In genomic region chr11:115631505-115631890, GRCm38 (mm10) we compare ENCODE assay signal across 9 mouse cellular contexts. TPM values are rescaled to one million over a fixed set of nuclear protein-coding genes. Genes with fewer than 3 reads are reported as not detected.
DNase-seq lines count a peak whose midpoint lies in the region; ATAC-seq and TF ChIP-seq lines count a peak whose summit lies in the region.
"Had no signal": no experiment of that assay in that cellular context is flagged by ENCODE, and none has a peak within 500 bp of the region (broad histone marks: within the 10 kb centered on the region; RNA-seq: fewer than 3 reads in every experiment).

No protein-coding gene starts in this region.

- H3K9ac ChIP-seq in forebrain, postnatal 0 days = no peak overlapping the region
- H3K9ac ChIP-seq in forebrain, embryonic 15.5 days (replicated peaks) = no peak overlapping the region
- H3K9ac ChIP-seq in intestine, embryonic 15.5 days = no peak overlapping the region
- H3K9ac ChIP-seq: limb, embryonic 13.5 days had no signal

- no peak for DNase-seq in forebrain, postnatal 0 days
- DNase-seq in 3T3-L1 (ENCODE audit: low read depth, low spot score) = peak; percentile 77
- peak; percentile 70 for DNase-seq in lung, postnatal 10 days

- H3K4me2 ChIP-seq in forebrain, postnatal 0 days (ENCODE audit: low read depth) = no peak overlapping the region
- H3K4me2 ChIP-seq in forebrain, embryonic 15.5 days (replicated peaks) = no peak overlapping the region
- H3K4me2 ChIP-seq in intestine, embryonic 15.5 days (replicated peaks) = peak overlapping the region; percentile 30; the same call in 1 of the 2 replicates
- H3K4me2 ChIP-seq: limb, embryonic 13.5 days had no signal

- peak; percentile 65 for TF ChIP-seq CTCF in forebrain, postnatal 0 days (IDR thresholded peaks at IDR 0.05; ENCODE audit: low read depth)
- TF ChIP-seq CTCF in bone marrow macrophage, adult 2 months (IDR thresholded peaks at IDR 0.05; ENCODE audit: low read depth, low read length) = peak; percentile 58

- no peaks in the 10 kb centered on the region for H3K27me3 ChIP-seq in forebrain, postnatal 0 days (ENCODE audit: insufficient read depth, low read length)
- no peaks in the 10 kb centered on the region for H3K27me3 ChIP-seq in forebrain, embryonic 15.5 days
- no peaks in the 10 kb centered on the region for H3K27me3 ChIP-seq in intestine, embryonic 15.5 days (replicated peaks)
- H3K27me3 ChIP-seq: limb, embryonic 13.5 days had no signal

- ATAC-seq in forebrain, postnatal 0 days = no peak
- ATAC-seq in forebrain, embryonic 15.5 days (replicated peaks) = no peak
- ATAC-seq in intestine, embryonic 15.5 days = no peak
- no peak for ATAC-seq in frontal cortex, adult (ENCODE audit: low TSS enrichment)
- no peak for ATAC-seq in megakaryocyte-erythroid progenitor cell, adult 5-6 weeks (replicated peaks; ENCODE audit: low FRiP score, low TSS enrichment, poor library complexity, severe bottlenecking)

- no peaks in the 10 kb centered on the region for H3K9me3 ChIP-seq in forebrain, postnatal 0 days (ENCODE audit: low read length)
- no peaks in the 10 kb centered on the region for H3K9me3 ChIP-seq in forebrain, embryonic 15.5 days
- H3K9me3 ChIP-seq in intestine, embryonic 15.5 days = no peaks in the 10 kb centered on the region
- H3K9me3 ChIP-seq: limb, embryonic 13.5 days had no signal

- H3K4me1 ChIP-seq in forebrain, postnatal 0 days (ENCODE audit: insufficient read depth) = peaks cover 5% of the 10 kb centered on the region; the same call in 1 of the 2 replicates
- peaks cover 17% of the 10 kb centered on the region for H3K4me1 ChIP-seq in forebrain, embryonic 15.5 days
- H3K4me1 ChIP-seq in bone marrow macrophage, adult 2 months (ENCODE audit: control insufficient read depth, insufficient read depth, low read length) = peaks cover 46% of the 10 kb centered on the region
- H3K4me1 ChIP-seq in intestine, embryonic 15.5 days (replicated peaks) = peaks cover 6% of the 10 kb centered on the region; the same call in 1 of the 2 replicates

- no peak for TF ChIP-seq POLR2A in bone marrow macrophage, adult 2 months (IDR thresholded peaks at IDR 0.05; ENCODE audit: borderline replicate concordance, low read depth, low read length)

- no peaks in the 10 kb centered on the region for H3K36me3 ChIP-seq in forebrain, postnatal 0 days (ENCODE audit: insufficient read depth)
- H3K36me3 ChIP-seq in forebrain, embryonic 15.5 days = no peaks in the 10 kb centered on the region
- no peaks in the 10 kb centered on the region for H3K36me3 ChIP-seq in intestine, embryonic 15.5 days
- H3K36me3 ChIP-seq: limb, embryonic 13.5 days had no signal

- H3K27ac ChIP-seq in forebrain, postnatal 0 days (ENCODE audit: low read depth, low read length) = no peak overlapping the region
- no peak overlapping the region for H3K27ac ChIP-seq in forebrain, embryonic 15.5 days (replicated peaks)
- peak overlapping the region; percentile 92 for H3K27ac ChIP-seq in bone marrow macrophage, adult 2 months (ENCODE audit: insufficient read depth, low read depth, low read length)
- no peak overlapping the region for H3K27ac ChIP-seq in intestine, embryonic 15.5 days
- H3K27ac ChIP-seq: limb, embryonic 13.5 days had no signal

- no peak overlapping the region for H3K4me3 ChIP-seq in forebrain, postnatal 0 days (ENCODE audit: low read depth, low read length)
- H3K4me3 ChIP-seq in forebrain, embryonic 15.5 days = no peak overlapping the region
- H3K4me3 ChIP-seq in bone marrow macrophage, adult 2 months (ENCODE audit: insufficient read depth, low read length) = peak overlapping the region; percentile 49
- no peak overlapping the region for H3K4me3 ChIP-seq in intestine, embryonic 15.5 days (replicated peaks)
- H3K4me3 ChIP-seq: limb, embryonic 13.5 days had no signal

- 21% methylated on average over 3 of the region's 3 CpGs for WGBS in forebrain, postnatal 0 days
- WGBS in forebrain, embryonic 15.5 days = 13% methylated on average over 3 of the region's 3 CpGs
- 15% methylated on average over 3 of the region's 3 CpGs for WGBS in intestine, embryonic 15.5 days

RNA-seq across cellular contexts. Expression of gene Slc25a19, which starts 3.4 kb away (rescaled TPM):
- total RNA-seq in forebrain, postnatal 0 days (2014; rRNA removed) = 34.3 and 38.7 TPM in 2 replicates
- polyA plus RNA-seq in forebrain, postnatal 0 days (2015; fragmentation: Nextera tagmentation; extraction: Ambion mirVana) = 51.1 and 51.7 TPM in 2 replicates
- polyA plus RNA-seq in forebrain, embryonic 15.5 days (2015; fragmentation: Nextera tagmentation; extraction: Ambion mirVana) = 55.3 and 56.1 TPM in 2 replicates
- 27.0 and 37.0 TPM in 2 replicates for polyA plus RNA-seq in bone marrow macrophage, adult 2 months (2012; ENCODE audit: insufficient read depth, insufficient read length, missing spikeins)
- polyA plus RNA-seq in intestine, embryonic 15.5 days (2015; fragmentation: Nextera tagmentation; extraction: Ambion mirVana) = 24.7 and 25.4 TPM in 2 replicates
- 20.5 and 32.1 TPM in 2 replicates for total RNA-seq in megakaryocyte-erythroid progenitor cell, adult 5-6 weeks (2014; fragmentation: Nextera tagmentation)
- 14.2 and 19.6 TPM in 2 replicates for total RNA-seq in megakaryocyte-erythroid progenitor cell, adult 5-6 weeks (2017)

RNA-seq across cellular contexts. Expression of gene Mif4gd, which starts 18.7 kb away (rescaled TPM):
- 12.2 and 16.9 TPM in 2 replicates for total RNA-seq in forebrain, postnatal 0 days (2014; rRNA removed)
- polyA plus RNA-seq in forebrain, postnatal 0 days (2015; fragmentation: Nextera tagmentation; extraction: Ambion mirVana) = 14.4 and 19.4 TPM in 2 replicates
- 9.1 and 11.4 TPM in 2 replicates for polyA plus RNA-seq in forebrain, embryonic 15.5 days (2015; fragmentation: Nextera tagmentation; extraction: Ambion mirVana)
- polyA plus RNA-seq in bone marrow macrophage, adult 2 months (2012; ENCODE audit: insufficient read depth, insufficient read length, missing spikeins) = 90.6 and 96.3 TPM in 2 replicates
- polyA plus RNA-seq in intestine, embryonic 15.5 days (2015; fragmentation: Nextera tagmentation; extraction: Ambion mirVana) = 30.0 and 34.6 TPM in 2 replicates
- 54.6 and 55.4 TPM in 2 replicates for total RNA-seq in megakaryocyte-erythroid progenitor cell, adult 5-6 weeks (2014; fragmentation: Nextera tagmentation)
- total RNA-seq in megakaryocyte-erythroid progenitor cell, adult 5-6 weeks (2017) = 29.3 and 45.4 TPM in 2 replicates

RNA-seq across cellular contexts. Expression of gene Gga3, which starts 27.6 kb away (rescaled TPM):
- total RNA-seq in forebrain, postnatal 0 days (2014; rRNA removed) = 34.0 and 34.5 TPM in 2 replicates
- polyA plus RNA-seq in forebrain, postnatal 0 days (2015; fragmentation: Nextera tagmentation; extraction: Ambion mirVana) = 15.2 and 18.5 TPM in 2 replicates
- 28.1 and 28.2 TPM in 2 replicates for polyA plus RNA-seq in forebrain, embryonic 15.5 days (2015; fragmentation: Nextera tagmentation; extraction: Ambion mirVana)
- polyA plus RNA-seq in bone marrow macrophage, adult 2 months (2012; ENCODE audit: insufficient read depth, insufficient read length, missing spikeins) = 60.1 and 81.9 TPM in 2 replicates
- polyA plus RNA-seq in intestine, embryonic 15.5 days (2015; fragmentation: Nextera tagmentation; extraction: Ambion mirVana) = 18.3 and 18.6 TPM in 2 replicates
- 53.5 and 69.9 TPM in 2 replicates for total RNA-seq in megakaryocyte-erythroid progenitor cell, adult 5-6 weeks (2014; fragmentation: Nextera tagmentation)
- total RNA-seq in megakaryocyte-erythroid progenitor cell, adult 5-6 weeks (2017) = 21.6 and 67.6 TPM in 2 replicates

RNA-seq across cellular contexts. Expression of gene Mrps7, which starts 27.8 kb away (rescaled TPM):
- total RNA-seq in forebrain, postnatal 0 days (2014; rRNA removed) = 34.6 and 46.3 TPM in 2 replicates
- polyA plus RNA-seq in forebrain, postnatal 0 days (2015; fragmentation: Nextera tagmentation; extraction: Ambion mirVana) = 74.1 and 78.1 TPM in 2 replicates
- polyA plus RNA-seq in forebrain, embryonic 15.5 days (2015; fragmentation: Nextera tagmentation; extraction: Ambion mirVana) = 70.3 and 73.6 TPM in 2 replicates
- 33.1 and 36.9 TPM in 2 replicates for polyA plus RNA-seq in bone marrow macrophage, adult 2 months (2012; ENCODE audit: insufficient read depth, insufficient read length, missing spikeins)
- polyA plus RNA-seq in intestine, embryonic 15.5 days (2015; fragmentation: Nextera tagmentation; extraction: Ambion mirVana) = 89.5 and 98.3 TPM in 2 replicates
- total RNA-seq in megakaryocyte-erythroid progenitor cell, adult 5-6 weeks (2014; fragmentation: Nextera tagmentation) = 55.7 and 76.8 TPM in 2 replicates
- total RNA-seq in megakaryocyte-erythroid progenitor cell, adult 5-6 weeks (2017) = 40.5 and 67.1 TPM in 2 replicates
